Mouse (Mus musculus) forebrain, embryonic 12.5 days (tissue): Measurements from ENCODE around the gene Gm42906. TPM values are rescaled to one million over a fixed set of nuclear protein-coding genes. Genes with fewer than 3 reads are reported as not detected.
A peak's percentile ranks its signal among the peaks of the same experiment; 100 is the strongest.

Experiments used
- ATAC-seq: fragments of 200-750 bp; cut with Nextera tagmentation; 2 replicates; pipeline ENCODE4 v1.8.0; 2017; ENCODE audit warnings: moderate TSS enrichment; ENCODE audit not compliant: low FRiP score
- H3K27ac ChIP-seq: fragments of 300-500 bp; sonication (generic); 2 replicates; pipeline ENCODE4 v1.5.1; 2016; ENCODE audit warnings: mild to moderate bottlenecking
- H3K27me3 ChIP-seq: fragments of 300-500 bp; sonication (generic); 2 replicates; pipeline ENCODE4 v1.6.1; 2016; ENCODE audit warnings: mild to moderate bottlenecking
- H3K36me3 ChIP-seq: fragments of 300-500 bp; sonication (generic); replicated peaks from 2 replicates; pipeline ENCODE4 v1.6.1; 2016; ENCODE audit warnings: mild to moderate bottlenecking
- H3K4me1 ChIP-seq: fragments of 300-500 bp; sonication (generic); 2 replicates; pipeline ENCODE4 v1.6.1; 2016
- H3K4me2 ChIP-seq: fragments of 300-500 bp; sonication (generic); 2 replicates; pipeline ENCODE4 v1.6.1; 2016; ENCODE audit warnings: mild to moderate bottlenecking, moderate library complexity
- H3K4me3 ChIP-seq: fragments of 300-500 bp; sonication (generic); replicated peaks from 2 replicates; pipeline ENCODE4 v1.5.1; 2016; ENCODE audit warnings: mild to moderate bottlenecking
- H3K9ac ChIP-seq: fragments of 300-500 bp; sonication (generic); 2 replicates; pipeline ENCODE4 v1.6.1; 2016; ENCODE audit warnings: mild to moderate bottlenecking
- H3K9me3 ChIP-seq: fragments of 300-500 bp; sonication (generic); 2 replicates; pipeline ENCODE4 v1.6.1; 2016
- WGBS: fragments of 180-500 bp; shearing (Covaris S2); methylation state at CpG from one replicate; pipeline ENCODE4 v1.1.7; 2016; 5-methylcytosine and 5-hydroxymethylcytosine counted together
- polyA plus RNA-seq: library from polyadenylated mRNA; unstranded; fragments of >200 nt; fragmentation: Nextera tagmentation; extraction: Ambion mirVana; gene quantifications from 2 replicates; pipeline ENCODE4 v1.2.1, GENCODE M21; 2016

Gm42906 gene
- polyA plus RNA-seq, 1 experiment from 2014 or later = not detected

DNA sequence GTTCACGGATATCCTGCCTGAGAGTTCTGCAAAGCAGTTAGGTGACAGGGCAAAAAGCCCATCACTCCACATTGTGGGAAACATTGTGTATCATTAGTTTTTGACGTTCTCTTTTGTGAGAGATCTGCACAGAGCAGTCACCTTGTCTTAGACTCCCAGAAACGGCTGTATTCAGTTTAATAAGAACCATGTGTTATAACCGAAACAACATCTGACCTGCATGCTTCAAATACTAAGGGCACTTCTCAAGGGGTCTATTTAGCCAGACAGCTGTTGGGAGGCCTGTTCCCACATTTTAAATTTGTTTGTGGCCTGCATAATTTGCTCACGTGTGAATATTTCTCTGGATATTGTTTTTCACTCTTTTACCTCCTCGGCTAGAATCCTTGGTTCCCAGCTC lies 357.1 kb downstream of the Gm42906 start:
- WGBS = 71% methylated on average over 6 of the region's 6 CpGs
- no peak for ATAC-seq

GRCm38 (mm10) chr5:151069569-151069968 lies 358.4 kb downstream of the Gm42906 start:
- ATAC-seq = no peak
- no peak overlapping the region for H3K4me2 ChIP-seq
- 90% methylated on average over 2 of the region's 2 CpGs for WGBS

More for the DNA sequence above, 357.1 kb downstream of the Gm42906 start:
- no peaks in the 10 kb centered on the region for H3K4me1 ChIP-seq
- no peak overlapping the region for H3K27ac ChIP-seq
- no peak overlapping the region for H3K4me3 ChIP-seq
- H3K9ac ChIP-seq = no peak overlapping the region
- H3K36me3 ChIP-seq = no peaks in the 10 kb centered on the region
- H3K27me3 ChIP-seq = no peaks in the 10 kb centered on the region
- no peaks in the 10 kb centered on the region for H3K9me3 ChIP-seq
- no peak overlapping the region for H3K4me2 ChIP-seq

GRCm38 (mm10) chr5:151066016-151066415 lies 361.9 kb downstream of the Gm42906 start:
- no peak overlapping the region for H3K9ac ChIP-seq
- WGBS = 83% methylated on average over 5 of the region's 5 CpGs
- no peak overlapping the region for H3K27ac ChIP-seq
- ATAC-seq = no peak
- H3K4me2 ChIP-seq = no peak overlapping the region
- H3K4me3 ChIP-seq = no peak overlapping the region
- no peaks in the 10 kb centered on the region for H3K27me3 ChIP-seq
- H3K36me3 ChIP-seq = no peaks in the 10 kb centered on the region; the same call in 1 of the 2 replicates
- no peaks in the 10 kb centered on the region for H3K4me1 ChIP-seq
- H3K9me3 ChIP-seq = no peaks in the 10 kb centered on the region

More at GRCm38 (mm10) chr5:151069569-151069968, 358.4 kb downstream of the Gm42906 start:
- Histone ChIP-seq H3K27me3 (no peaks in the 10 kb centered on the region), H3K4me1 (no peaks in the 10 kb centered on the region), H3K9ac (no peak overlapping the region), H3K4me3 (no peak overlapping the region), H3K36me3 (no peaks in the 10 kb centered on the region), H3K9me3 (no peaks in the 10 kb centered on the region), H3K27ac (no peak overlapping the region)

- H3K9ac ChIP-seq = no peak overlapping the region
- ATAC-seq = no peak
- no peak overlapping the region for H3K27ac ChIP-seq
- H3K4me3 ChIP-seq = no peak overlapping the region
- WGBS = 89% methylated on average over 1 of the region's 1 CpGs
- H3K36me3 ChIP-seq = no peaks in the 10 kb centered on the region; the same call in 1 of the 2 replicates
- no peak overlapping the region for H3K4me2 ChIP-seq
- H3K27me3 ChIP-seq = no peaks in the 10 kb centered on the region
- H3K9me3 ChIP-seq = no peaks in the 10 kb centered on the region
- no peaks in the 10 kb centered on the region for H3K4me1 ChIP-seq
These were observed 362.7 kb downstream of the Gm42906 start for GRCm38 (mm10) chr5:151065228-151065627.

GRCm38 (mm10) chr5:151061942-151062341 lies 366.0 kb downstream of the Gm42906 start:
- Histone ChIP-seq H3K4me2 (no peak overlapping the region), H3K36me3 (no peaks in the 10 kb centered on the region; the same call in 1 of the 2 replicates), H3K9ac (no peak overlapping the region), H3K9me3 (no peaks in the 10 kb centered on the region), H3K4me3 (no peak overlapping the region), H3K4me1 (no peaks in the 10 kb centered on the region), H3K27me3 (no peaks in the 10 kb centered on the region), H3K27ac (no peak overlapping the region)
- 100% methylated on average over 2 of the region's 2 CpGs for WGBS
- ATAC-seq = no peak

- Histone ChIP-seq H3K27ac (0 out of 2 replicates have a peak overlapping the region, but pooled peaks have one; percentile 26), H3K9me3 (no peaks in the 10 kb centered on the region), H3K27me3 (no peaks in the 10 kb centered on the region), H3K4me1 (no peaks in the 10 kb centered on the region; the same call in 1 of the 2 replicates), H3K4me2 (no peak overlapping the region), H3K4me3 (no peak overlapping the region), H3K9ac (no peak overlapping the region), H3K36me3 (no peaks in the 10 kb centered on the region; the same call in 1 of the 2 replicates)
- WGBS = 83% methylated on average over 12 of the region's 12 CpGs
- peak; percentile 13; the same call in 1 of the 2 replicates for ATAC-seq
These were observed 367.5 kb downstream of the Gm42906 start for GRCm38 (mm10) chr5:151060476-151060875.

DNA sequence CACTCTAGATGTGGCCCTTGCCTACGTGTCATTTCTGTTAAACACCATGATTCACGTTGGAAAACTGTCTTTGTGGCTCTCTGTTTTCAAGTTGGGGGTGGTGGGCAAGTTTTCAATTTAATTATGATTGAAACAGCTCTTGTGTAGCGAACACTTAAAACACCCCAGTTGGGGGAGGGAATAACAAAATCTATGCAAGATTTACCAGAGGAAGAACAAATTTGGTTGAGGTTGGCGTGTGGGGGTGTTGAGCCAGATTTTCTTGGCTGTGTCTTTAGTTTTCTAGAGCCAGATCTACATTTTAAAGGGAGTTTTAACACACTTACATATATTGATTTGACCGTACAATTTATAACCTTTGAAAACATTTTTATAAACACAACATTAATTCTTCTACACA lies 368.2 kb downstream of the Gm42906 start:
- no peaks in the 10 kb centered on the region; the same call in 1 of the 2 replicates for H3K36me3 ChIP-seq
- no peak overlapping the region for H3K27ac ChIP-seq
- H3K9ac ChIP-seq = no peak overlapping the region
- ATAC-seq = no peak
- no peak overlapping the region for H3K4me3 ChIP-seq
- WGBS = 88% methylated on average over 5 of the region's 5 CpGs
- H3K9me3 ChIP-seq = no peaks in the 10 kb centered on the region
- no peak overlapping the region for H3K4me2 ChIP-seq
- H3K4me1 ChIP-seq = peaks cover 3% of the 10 kb centered on the region
- H3K27me3 ChIP-seq = no peaks in the 10 kb centered on the region

DNA sequence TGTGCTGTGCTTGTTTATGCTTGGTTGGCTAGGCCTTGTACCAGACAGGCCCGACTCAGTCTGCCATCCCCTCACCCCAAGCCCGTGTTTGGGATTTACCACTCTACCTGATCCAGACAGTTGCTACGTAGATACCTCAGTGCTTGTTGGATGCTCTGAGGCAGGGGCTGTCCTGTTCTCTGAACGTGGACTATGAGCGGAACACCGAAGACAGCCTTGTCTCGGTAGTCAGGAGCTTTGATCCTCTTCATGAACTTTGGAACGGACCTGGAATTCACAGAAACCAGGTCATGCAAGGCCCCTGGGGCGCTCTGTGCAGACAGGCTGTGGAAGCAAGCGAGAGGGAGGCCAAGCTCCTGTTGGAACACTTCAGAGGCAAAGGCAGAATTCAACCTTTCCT lies 368.6 kb downstream of the Gm42906 start:
- H3K9me3 ChIP-seq = no peaks in the 10 kb centered on the region
- no peaks in the 10 kb centered on the region; the same call in 1 of the 2 replicates for H3K36me3 ChIP-seq
- no peaks in the 10 kb centered on the region for H3K27me3 ChIP-seq
- H3K4me2 ChIP-seq = no peak overlapping the region
- H3K9ac ChIP-seq = no peak overlapping the region
- 91% methylated on average over 10 of the region's 10 CpGs for WGBS
- H3K27ac ChIP-seq = no peak overlapping the region
- peaks cover 8% of the 10 kb centered on the region for H3K4me1 ChIP-seq
- no peak overlapping the region for H3K4me3 ChIP-seq
- ATAC-seq = no peak

DNA sequence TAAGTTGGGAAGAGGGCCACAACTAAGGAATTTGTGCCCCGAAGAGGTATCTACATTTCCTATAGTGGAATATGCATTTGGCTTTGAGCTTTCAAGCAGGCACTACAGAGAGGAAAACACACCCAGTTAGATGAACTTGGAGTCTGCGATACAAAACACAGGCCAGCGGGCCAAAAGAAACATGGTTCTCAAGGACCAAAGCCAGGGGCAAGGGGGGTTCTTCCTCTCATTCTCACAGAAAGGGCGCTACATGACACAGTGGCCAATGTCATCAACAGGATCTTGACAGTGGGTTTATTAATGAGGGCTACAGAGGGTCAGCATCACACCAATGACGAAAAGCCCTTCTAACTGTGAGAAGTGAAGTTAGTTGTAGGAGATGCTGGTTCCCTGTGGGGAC lies 370.2 kb downstream of the Gm42906 start:
- Histone ChIP-seq H3K4me1 (peaks cover 10% of the 10 kb centered on the region), H3K4me3 (no peak overlapping the region)
- 91% methylated on average over 5 of the region's 5 CpGs for WGBS

DNA sequence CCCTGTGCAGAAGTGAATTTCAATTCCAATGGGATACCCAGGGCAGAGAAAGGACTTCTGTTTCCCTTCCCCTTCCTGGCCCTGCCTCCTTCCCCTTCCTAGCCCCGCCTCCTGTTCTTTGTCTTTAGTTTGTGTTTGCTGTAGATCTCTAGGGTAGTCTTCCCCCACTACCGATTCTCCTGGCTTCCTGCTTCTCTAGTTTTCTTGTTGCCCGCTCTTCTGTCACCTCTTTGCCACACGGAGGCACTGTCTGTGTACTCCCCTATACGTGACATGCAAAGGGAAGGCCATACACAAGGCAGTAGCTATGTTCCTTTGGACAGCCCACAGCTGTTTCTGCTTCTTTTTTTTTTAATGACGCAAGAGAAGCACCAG lies 371.1 kb downstream of the Gm42906 start:
- Histone ChIP-seq H3K27me3 (no peaks in the 10 kb centered on the region), H3K9ac (no peak overlapping the region), H3K9me3 (no peaks in the 10 kb centered on the region), H3K4me2 (no peak overlapping the region), H3K4me3 (no peak overlapping the region), H3K36me3 (no peaks in the 10 kb centered on the region), H3K27ac (no peak overlapping the region), H3K4me1 (peaks cover 10% of the 10 kb centered on the region)
- no peak for ATAC-seq
- WGBS = 77% methylated on average over 6 of the region's 6 CpGs

More for the DNA sequence above, 370.2 kb downstream of the Gm42906 start:
- Histone ChIP-seq H3K9ac (no peak overlapping the region), H3K36me3 (no peaks in the 10 kb centered on the region), H3K27me3 (no peaks in the 10 kb centered on the region), H3K27ac (no peak overlapping the region), H3K9me3 (no peaks in the 10 kb centered on the region), H3K4me2 (no peak overlapping the region)
- ATAC-seq = no peak

- Histone ChIP-seq H3K27ac (no peak overlapping the region), H3K9me3 (no peaks in the 10 kb centered on the region), H3K4me1 (peaks cover 10% of the 10 kb centered on the region), H3K4me2 (no peak overlapping the region), H3K4me3 (no peak overlapping the region), H3K9ac (no peak overlapping the region), H3K36me3 (no peaks in the 10 kb centered on the region), H3K27me3 (no peaks in the 10 kb centered on the region)
- 78% methylated on average over 12 of the region's 12 CpGs for WGBS
- ATAC-seq = no peak
These were observed 371.6 kb downstream of the Gm42906 start for GRCm38 (mm10) chr5:151056255-151056919.

DNA sequence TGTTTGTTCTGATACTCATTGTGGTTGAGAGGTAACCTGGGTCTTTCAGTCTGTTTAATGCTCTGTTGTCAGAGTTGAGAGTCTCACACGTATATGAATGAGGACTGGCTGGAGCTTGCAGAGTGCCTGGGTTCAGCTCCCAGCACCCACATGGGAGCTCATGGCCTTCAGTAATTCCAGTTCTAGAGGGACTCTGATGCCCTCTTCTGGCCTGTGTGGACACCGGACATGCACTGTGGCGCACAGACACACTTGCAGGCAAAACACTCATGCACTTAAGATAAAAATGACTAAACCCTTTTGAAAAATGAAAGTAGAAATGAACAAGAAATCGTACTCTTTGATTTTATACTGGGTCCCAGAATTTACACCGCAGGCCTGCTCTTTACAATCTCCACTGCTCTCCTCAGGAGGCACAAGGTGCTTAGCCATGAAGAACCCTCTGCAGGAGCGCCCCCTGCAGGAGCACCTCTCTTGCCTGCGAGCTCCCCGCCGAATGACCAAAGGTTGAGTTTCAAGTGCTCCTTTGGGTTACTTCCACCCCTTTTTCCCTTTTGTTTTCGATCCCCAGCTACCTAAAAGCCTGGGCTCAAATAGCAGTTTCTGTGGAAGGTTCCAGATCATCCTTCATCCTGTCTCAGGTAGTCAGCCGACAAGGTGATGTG lies 372.4 kb downstream of the Gm42906 start:
- Histone ChIP-seq H3K36me3 (no peaks in the 10 kb centered on the region), H3K4me3 (no peak overlapping the region), H3K4me1 (peaks cover 10% of the 10 kb centered on the region), H3K9ac (no peak overlapping the region), H3K27ac (0 out of 2 replicates have a peak overlapping the region, but pooled peaks have one; percentile 5), H3K27me3 (no peaks in the 10 kb centered on the region), H3K4me2 (no peak overlapping the region), H3K9me3 (no peaks in the 10 kb centered on the region)
- ATAC-seq = no peak
- WGBS = 92% methylated on average over 11 of the region's 11 CpGs
